Mouse (Mus musculus): Measurements from ENCODE around the gene Fancc. TPM values are rescaled to one million over a fixed set of nuclear protein-coding genes. Genes with fewer than 3 reads are reported as not detected.

Fancc gene
- polyA plus RNA-seq, 1 experiment from 2014 or later, result 23.7 TPM

DNA sequence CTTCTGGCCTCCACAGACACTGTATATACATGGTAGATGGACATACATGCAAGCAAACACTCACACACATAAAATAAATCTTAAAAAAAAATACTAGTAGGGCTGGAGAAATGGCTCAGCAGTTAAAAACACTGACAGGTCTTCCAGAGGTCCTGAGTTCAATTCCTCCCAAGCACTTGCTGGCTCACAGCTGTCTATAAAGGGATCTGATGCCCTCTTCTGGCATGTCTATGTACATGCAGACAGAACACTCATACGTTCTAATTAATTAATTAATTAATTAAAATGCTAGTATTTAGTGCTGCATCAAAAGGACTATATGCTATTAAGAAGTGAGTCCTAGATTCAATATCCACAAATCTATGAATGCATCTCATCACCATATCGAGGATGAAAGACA is 78.9 kb downstream of the Fancc start:
- Histone ChIP-seq H3K36me3 (ENCODE audit: control insufficient read depth, insufficient read depth, low read length) (no peaks in the 10 kb centered on the region), H3K9ac (ENCODE audit: low read length) (no peak overlapping the region), H3K4me1 (ENCODE audit: control insufficient read depth, insufficient read depth, low read length) (no peaks in the 10 kb centered on the region), H3K9me3 (ENCODE audit: control insufficient read depth, low read length) (no peaks in the 10 kb centered on the region), H3K27me3 (ENCODE audit: control insufficient read depth, insufficient read depth, low read length) (no peaks in the 10 kb centered on the region), H3K4me3 (ENCODE audit: low read depth, low read length) (no peak overlapping the region), H3K4me2 (no peak overlapping the region), H3K27ac (ENCODE audit: low read depth, low read length) (no peak overlapping the region)
- WGBS, result 87% methylated on average over 2 of the region's 2 CpGs
- ATAC-seq (ENCODE audit: low FRiP score), result no peak
- peak; percentile 66 for DNase-seq (ENCODE audit: low spot score, missing footprints)

- no peaks in the 10 kb centered on the region for H3K4me1 ChIP-seq (ENCODE audit: control insufficient read depth, insufficient read depth, low read length)
- H3K27ac ChIP-seq (ENCODE audit: low read depth, low read length), result no peak overlapping the region
- no peak overlapping the region for H3K9ac ChIP-seq (ENCODE audit: low read length)
- H3K4me3 ChIP-seq (ENCODE audit: low read depth, low read length), result no peak overlapping the region
- no peaks in the 10 kb centered on the region for H3K36me3 ChIP-seq (ENCODE audit: control insufficient read depth, insufficient read depth, low read length)
- no peaks in the 10 kb centered on the region for H3K27me3 ChIP-seq (ENCODE audit: control insufficient read depth, insufficient read depth, low read length)
- H3K4me2 ChIP-seq, result no peak overlapping the region
- ATAC-seq (ENCODE audit: low FRiP score) (no peak), DNase-seq (ENCODE audit: low spot score, missing footprints) (no peak)
- WGBS, result 74% methylated on average over 3 of the region's 3 CpGs
- H3K9me3 ChIP-seq (ENCODE audit: control insufficient read depth, low read length), result no peaks in the 10 kb centered on the region
These were observed 80.3 kb downstream of the Fancc start for GRCm38 (mm10) chr13:63416824-63417223.

DNA sequence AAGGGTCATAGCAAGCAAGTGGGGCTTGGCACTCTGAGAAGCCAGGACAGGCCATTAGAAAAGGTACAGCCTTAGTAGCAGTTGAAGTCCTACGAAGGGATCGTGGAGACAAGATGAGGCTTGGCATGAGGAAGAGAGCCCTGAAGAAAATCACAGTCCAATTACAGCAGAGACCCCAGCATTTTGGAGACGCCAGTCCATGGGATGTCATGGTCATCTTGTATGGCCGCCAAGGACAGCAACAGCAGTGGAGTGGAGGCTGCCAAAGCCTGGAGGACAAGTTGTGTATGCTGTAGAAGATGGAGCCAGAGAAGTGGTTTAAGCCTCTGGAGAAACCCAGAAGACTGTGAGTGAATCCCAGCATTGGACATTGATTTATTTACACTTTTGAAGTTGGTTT is 84.4 kb downstream of the Fancc start:
- Histone ChIP-seq H3K4me3 (ENCODE audit: low read depth, low read length) (no peak overlapping the region), H3K27me3 (ENCODE audit: control insufficient read depth, insufficient read depth, low read length) (no peaks in the 10 kb centered on the region), H3K9me3 (ENCODE audit: control insufficient read depth, low read length) (no peaks in the 10 kb centered on the region), H3K9ac (ENCODE audit: low read length) (no peak overlapping the region), H3K27ac (ENCODE audit: low read depth, low read length) (no peak overlapping the region), H3K4me1 (ENCODE audit: control insufficient read depth, insufficient read depth, low read length) (no peaks in the 10 kb centered on the region), H3K4me2 (no peak overlapping the region), H3K36me3 (ENCODE audit: control insufficient read depth, insufficient read depth, low read length) (no peaks in the 10 kb centered on the region)
- DNase-seq (ENCODE audit: low spot score, missing footprints), result peak; percentile 35
- WGBS, result 95% methylated on average over 4 of the region's 4 CpGs
- no peak for ATAC-seq (ENCODE audit: low FRiP score)

- Histone ChIP-seq H3K4me1 (ENCODE audit: control insufficient read depth, insufficient read depth, low read length) (no peaks in the 10 kb centered on the region), H3K9me3 (ENCODE audit: control insufficient read depth, low read length) (no peaks in the 10 kb centered on the region), H3K9ac (ENCODE audit: low read length) (no peak overlapping the region), H3K36me3 (ENCODE audit: control insufficient read depth, insufficient read depth, low read length) (no peaks in the 10 kb centered on the region), H3K27me3 (ENCODE audit: control insufficient read depth, insufficient read depth, low read length) (no peaks in the 10 kb centered on the region), H3K4me3 (ENCODE audit: low read depth, low read length) (no peak overlapping the region), H3K4me2 (no peak overlapping the region), H3K27ac (ENCODE audit: low read depth, low read length) (no peak overlapping the region)
- WGBS, result 76% methylated on average over 4 of the region's 4 CpGs
- DNase-seq (ENCODE audit: low spot score, missing footprints), result peak; percentile 78
- no peak for ATAC-seq (ENCODE audit: low FRiP score)
These were observed 85.6 kb downstream of the Fancc start for GRCm38 (mm10) chr13:63411310-63412022.

DNA sequence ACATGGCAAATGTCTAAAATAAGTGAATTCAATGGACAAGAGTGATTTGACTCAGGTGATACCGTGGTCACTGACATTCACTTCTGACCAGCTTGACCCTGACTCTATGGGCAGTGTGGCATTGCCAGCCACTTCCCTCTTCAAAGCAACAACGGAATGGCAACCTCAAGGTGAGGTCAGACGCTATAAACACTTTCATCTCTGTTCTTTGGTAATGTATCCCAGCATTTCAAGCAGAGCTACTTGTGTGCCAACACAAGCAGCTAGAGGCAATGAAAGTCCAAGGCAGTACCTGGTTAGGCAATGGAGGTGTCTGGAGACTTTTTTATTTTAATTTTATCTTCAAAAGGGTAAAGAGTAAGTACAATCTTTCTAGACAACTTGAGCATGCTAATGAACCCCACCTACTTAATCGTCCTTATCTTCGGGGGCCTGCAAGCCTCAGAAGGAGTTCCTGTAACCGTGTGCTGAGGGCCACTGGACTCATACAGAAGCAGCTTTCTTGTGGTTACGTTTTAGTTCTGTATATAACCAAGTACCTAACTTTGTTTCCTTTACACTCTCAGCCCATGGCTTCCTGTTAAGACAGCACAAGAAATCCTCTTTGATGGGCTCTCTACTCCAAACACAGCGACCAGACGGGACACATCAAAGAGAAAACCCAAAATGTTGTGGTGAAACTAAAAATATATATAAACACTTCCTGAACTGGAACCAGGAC is 86.3 kb downstream of the Fancc start:
- ATAC-seq (ENCODE audit: low FRiP score), result no peak
- Histone ChIP-seq H3K9me3 (ENCODE audit: control insufficient read depth, low read length) (no peaks in the 10 kb centered on the region), H3K9ac (ENCODE audit: low read length) (no peak overlapping the region), H3K4me2 (no peak overlapping the region), H3K27ac (ENCODE audit: low read depth, low read length) (no peak overlapping the region), H3K36me3 (ENCODE audit: control insufficient read depth, insufficient read depth, low read length) (no peaks in the 10 kb centered on the region), H3K4me3 (ENCODE audit: low read depth, low read length) (no peak overlapping the region), H3K27me3 (ENCODE audit: control insufficient read depth, insufficient read depth, low read length) (no peaks in the 10 kb centered on the region), H3K4me1 (ENCODE audit: control insufficient read depth, insufficient read depth, low read length) (no peaks in the 10 kb centered on the region)
- 86% methylated on average over 9 of the region's 9 CpGs for WGBS
- peak; percentile 33 for DNase-seq (ENCODE audit: low spot score, missing footprints)

DNA sequence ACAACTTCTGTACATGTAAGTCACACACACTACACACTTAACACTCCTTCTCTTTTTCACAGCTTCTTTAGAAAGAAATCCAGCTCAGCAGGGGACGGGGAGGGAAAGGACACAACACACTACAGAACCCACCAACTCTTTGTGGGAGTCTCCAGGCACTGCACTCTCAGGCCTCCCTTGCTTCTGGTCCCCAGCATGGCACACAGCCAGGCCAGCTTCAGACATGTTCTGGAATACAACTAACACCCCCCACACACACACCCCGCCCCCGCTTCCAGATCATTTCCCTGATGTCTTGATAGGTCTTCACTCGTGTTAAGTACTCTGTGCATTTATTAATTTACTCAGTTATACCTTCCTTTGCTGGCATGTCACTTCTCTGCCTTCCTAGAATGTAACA is 91.9 kb downstream of the Fancc start:
- DNase-seq (ENCODE audit: low spot score, missing footprints) (peak; percentile 41), ATAC-seq (ENCODE audit: low FRiP score) (no peak)
- Histone ChIP-seq H3K4me1 (ENCODE audit: control insufficient read depth, insufficient read depth, low read length) (no peaks in the 10 kb centered on the region), H3K4me3 (ENCODE audit: low read depth, low read length) (no peak overlapping the region), H3K36me3 (ENCODE audit: control insufficient read depth, insufficient read depth, low read length) (no peaks in the 10 kb centered on the region), H3K27ac (ENCODE audit: low read depth, low read length) (no peak overlapping the region), H3K27me3 (ENCODE audit: control insufficient read depth, insufficient read depth, low read length) (no peaks in the 10 kb centered on the region), H3K4me2 (no peak overlapping the region), H3K9ac (ENCODE audit: low read length) (no peak overlapping the region), H3K9me3 (ENCODE audit: control insufficient read depth, low read length) (no peaks in the 10 kb centered on the region)
- 91% methylated on average over 4 of the region's 4 CpGs for WGBS

DNA sequence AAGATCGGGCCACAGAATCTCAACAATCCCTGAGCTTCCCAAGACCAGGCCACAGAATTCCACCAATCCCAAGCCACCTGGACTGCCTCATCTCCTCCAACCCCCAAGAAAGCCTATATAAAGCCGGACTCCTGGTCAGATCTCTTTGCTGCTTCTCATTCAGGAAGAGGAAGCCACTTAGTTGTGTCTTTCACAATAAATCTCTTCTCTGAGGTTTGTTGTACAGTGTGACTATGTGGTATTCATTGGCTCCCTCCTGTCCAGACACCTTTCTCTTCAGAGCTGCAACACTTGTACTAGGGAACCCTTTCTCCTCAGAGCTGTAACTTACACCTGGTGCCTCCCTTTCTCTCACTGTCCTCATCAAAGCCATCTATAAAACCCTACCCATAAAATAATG is 92.4 kb downstream of the Fancc start:
- DNase-seq (ENCODE audit: low spot score, missing footprints), result no peak
- Histone ChIP-seq H3K9ac (ENCODE audit: low read length) (no peak overlapping the region), H3K36me3 (ENCODE audit: control insufficient read depth, insufficient read depth, low read length) (no peaks in the 10 kb centered on the region), H3K9me3 (ENCODE audit: control insufficient read depth, low read length) (no peaks in the 10 kb centered on the region), H3K27me3 (ENCODE audit: control insufficient read depth, insufficient read depth, low read length) (no peaks in the 10 kb centered on the region), H3K4me1 (ENCODE audit: control insufficient read depth, insufficient read depth, low read length) (no peaks in the 10 kb centered on the region), H3K4me3 (ENCODE audit: low read depth, low read length) (no peak overlapping the region), H3K27ac (ENCODE audit: low read depth, low read length) (no peak overlapping the region), H3K4me2 (no peak overlapping the region)
- 97% methylated on average over 2 of the region's 2 CpGs for WGBS
- ATAC-seq (ENCODE audit: low FRiP score), result no peak

- H3K36me3 ChIP-seq (ENCODE audit: control insufficient read depth, insufficient read depth, low read length), result no peaks in the 10 kb centered on the region
- H3K9me3 ChIP-seq (ENCODE audit: control insufficient read depth, low read length), result no peaks in the 10 kb centered on the region
- H3K4me1 ChIP-seq (ENCODE audit: control insufficient read depth, insufficient read depth, low read length), result no peaks in the 10 kb centered on the region
- 87% methylated on average over 2 of the region's 2 CpGs for WGBS
- no peak for ATAC-seq (ENCODE audit: low FRiP score)
- DNase-seq (ENCODE audit: low spot score, missing footprints), result peak; percentile 19
- H3K9ac ChIP-seq (ENCODE audit: low read length), result no peak overlapping the region
- H3K4me3 ChIP-seq (ENCODE audit: low read depth, low read length), result no peak overlapping the region
- no peaks in the 10 kb centered on the region for H3K27me3 ChIP-seq (ENCODE audit: control insufficient read depth, insufficient read depth, low read length)
- no peak overlapping the region for H3K27ac ChIP-seq (ENCODE audit: low read depth, low read length)
- H3K4me2 ChIP-seq, result no peak overlapping the region
These were observed 94.3 kb downstream of the Fancc start for GRCm38 (mm10) chr13:63402823-63403222.

GRCm38 (mm10) chr13:63400069-63400468 is 97.0 kb downstream of the Fancc start:
- H3K27me3 ChIP-seq (ENCODE audit: control insufficient read depth, insufficient read depth, low read length), result no peaks in the 10 kb centered on the region
- no peaks in the 10 kb centered on the region for H3K4me1 ChIP-seq (ENCODE audit: control insufficient read depth, insufficient read depth, low read length)
- no peak overlapping the region for H3K9ac ChIP-seq (ENCODE audit: low read length)
- no peak overlapping the region for H3K4me3 ChIP-seq (ENCODE audit: low read depth, low read length)
- H3K36me3 ChIP-seq (ENCODE audit: control insufficient read depth, insufficient read depth, low read length), result no peaks in the 10 kb centered on the region
- H3K4me2 ChIP-seq, result no peak overlapping the region
- no peak overlapping the region for H3K27ac ChIP-seq (ENCODE audit: low read depth, low read length)
- DNase-seq (ENCODE audit: low spot score, missing footprints), result peak; percentile 12
- H3K9me3 ChIP-seq (ENCODE audit: control insufficient read depth, low read length), result no peaks in the 10 kb centered on the region
- WGBS, result 88% methylated on average over 6 of the region's 6 CpGs
- no peak for ATAC-seq (ENCODE audit: low FRiP score)

Measured in midbrain, embryonic 11.5 days (tissue).